Mouse (Mus musculus) hindbrain, embryonic 14.5 days (tissue): ENCODE data around the gene Gdap1l1. TPM values are rescaled to one million over a fixed set of nuclear protein-coding genes. Genes with fewer than 3 reads are reported as not detected.
A peak's percentile ranks its signal among the peaks of the same experiment; 100 is the strongest.

Experiments used
- ATAC-seq: fragments of 200-750 bp; cut with Nextera tagmentation; 2 replicates; pipeline ENCODE4 v1.8.0; 2017; ENCODE audit warnings: moderate number of reproducible peaks, mild to moderate bottlenecking, moderate TSS enrichment, moderate library complexity; ENCODE audit not compliant: low FRiP score
- DNase-seq: peaks from one replicate; pipeline ENCODE4 v3.0.0-alpha.2; 2015; ENCODE audit warnings: low spot score
- H3K27ac ChIP-seq: fragments of 300-500 bp; sonication (generic); 2 replicates; pipeline ENCODE4 v1.5.1; 2014; ENCODE audit warnings: mild to moderate bottlenecking, moderate library complexity
- H3K27me3 ChIP-seq: fragments of 300-500 bp; sonication (generic); 2 replicates; pipeline ENCODE4 v1.6.1; 2014; ENCODE audit warnings: mild to moderate bottlenecking, low read length, mixed read lengths; ENCODE audit not compliant: control insufficient read depth, insufficient read depth
- H3K36me3 ChIP-seq: fragments of 300-500 bp; sonication (generic); replicated peaks from 2 replicates; pipeline ENCODE4 v1.6.1; 2014; ENCODE audit not compliant: control insufficient read depth, insufficient read depth
- H3K4me1 ChIP-seq: fragments of 300-500 bp; sonication (generic); replicated peaks from 2 replicates; pipeline ENCODE4 v1.6.1; 2014; ENCODE audit warnings: antibody characterized with exemption, low read length, mixed read lengths; ENCODE audit not compliant: control insufficient read depth, insufficient read depth
- H3K4me2 ChIP-seq: fragments of 300-500 bp; sonication (generic); replicated peaks from 2 replicates; pipeline ENCODE4 v1.6.1; 2014; ENCODE audit warnings: mild to moderate bottlenecking, moderate library complexity
- H3K4me3 ChIP-seq: fragments of 300-500 bp; sonication (generic); replicated peaks from 2 replicates; pipeline ENCODE4 v1.5.1; 2014; ENCODE audit warnings: mild to moderate bottlenecking, low read length
- H3K9ac ChIP-seq: fragments of 300-500 bp; sonication (generic); 2 replicates; pipeline ENCODE4 v1.6.1; 2014
- H3K9me3 ChIP-seq: fragments of 300-500 bp; sonication (generic); 2 replicates; pipeline ENCODE4 v1.6.1; 2016; ENCODE audit warnings: low read length; ENCODE audit not compliant: control insufficient read depth
- WGBS: fragments of 180-500 bp; shearing (Covaris S2); extraction: QIAGEN DNeasy Blood & Tissue Kit; methylation state at CpG from one replicate; pipeline ENCODE4 v1.1.7; 2014; 5-methylcytosine and 5-hydroxymethylcytosine counted together
- polyA plus RNA-seq: library from polyadenylated mRNA; unstranded; fragments of >200 nt; fragmentation: Nextera tagmentation; extraction: Ambion mirVana; gene quantifications from 2 replicates; pipeline ENCODE4 v1.2.1, GENCODE M21; 2014

Gdap1l1 gene
- polyA plus RNA-seq, 1 experiment from 2014 or later: 121 TPM

DNA sequence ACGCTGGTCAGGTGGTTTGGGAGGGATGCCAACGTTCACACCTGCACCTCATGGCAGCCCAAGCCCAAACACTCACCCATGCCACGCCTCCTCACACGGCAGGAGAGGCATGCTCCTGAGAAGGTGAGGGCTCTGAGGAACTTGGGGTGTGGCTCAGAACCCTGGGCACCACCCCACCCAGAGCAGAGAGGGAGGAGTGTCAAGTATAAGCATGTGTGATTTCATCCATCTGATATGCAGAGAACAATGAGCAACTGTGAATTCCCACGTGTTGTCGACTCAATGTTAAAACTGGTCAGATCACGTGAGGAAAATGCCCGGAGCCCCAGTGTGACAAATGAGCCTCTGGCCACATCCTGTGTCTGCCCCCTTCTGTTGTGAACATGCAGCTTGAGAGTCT is 28.5 kb downstream of the Gdap1l1 start:
- H3K4me3 ChIP-seq: no peak overlapping the region
- H3K36me3 ChIP-seq: peaks cover 48% of the 10 kb centered on the region
- H3K9ac ChIP-seq: no peak overlapping the region
- DNase-seq: no peak
- peaks cover 6% of the 10 kb centered on the region for H3K4me1 ChIP-seq
- ATAC-seq: no peak
- no peaks in the 10 kb centered on the region for H3K27me3 ChIP-seq
- no peak overlapping the region for H3K4me2 ChIP-seq
- 85% methylated on average over 8 of the region's 8 CpGs for WGBS
- H3K9me3 ChIP-seq: no peaks in the 10 kb centered on the region
- H3K27ac ChIP-seq: no peak overlapping the region

- 93% methylated on average over 6 of the region's 6 CpGs for WGBS
- no peaks in the 10 kb centered on the region for H3K27me3 ChIP-seq
- no peak overlapping the region for H3K27ac ChIP-seq
- no peak overlapping the region for H3K9ac ChIP-seq
- no peak overlapping the region for H3K4me2 ChIP-seq
- no peak for DNase-seq
- H3K9me3 ChIP-seq: no peaks in the 10 kb centered on the region
- H3K4me1 ChIP-seq: peaks cover 7% of the 10 kb centered on the region
- H3K4me3 ChIP-seq: no peak overlapping the region
- peaks cover 48% of the 10 kb centered on the region for H3K36me3 ChIP-seq
- no peak for ATAC-seq
Measured at GRCm38 (mm10) chr2:163467585-163467984, 29.3 kb downstream of the Gdap1l1 start.

- no peak for DNase-seq
- WGBS: 96% methylated on average over 6 of the region's 6 CpGs
Measured at GRCm38 (mm10) chr2:163468866-163469265, 30.6 kb downstream of the Gdap1l1 start.

DNA sequence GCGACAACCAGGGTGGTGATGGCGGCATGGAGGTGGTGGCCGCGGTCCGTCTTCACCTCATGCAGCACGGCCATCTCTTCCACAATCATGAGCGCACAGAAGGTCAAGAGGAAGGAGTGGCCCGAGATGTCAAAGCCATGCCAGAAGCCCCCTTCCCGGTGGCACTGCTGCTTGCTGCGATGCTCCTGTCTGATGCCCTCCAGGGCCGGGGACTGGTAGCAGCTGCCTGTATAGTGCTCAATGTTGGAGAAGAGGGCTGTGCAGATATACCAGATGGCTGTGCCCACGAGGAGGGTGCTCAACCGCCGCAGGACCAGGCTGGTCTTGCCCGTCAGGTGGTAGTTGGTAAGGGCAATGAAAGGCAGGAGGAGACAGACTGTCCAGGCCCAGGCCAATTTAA is 31.4 kb downstream of the Gdap1l1 start:
- ATAC-seq: no peak
- Histone ChIP-seq H3K4me2 (no peak overlapping the region), H3K36me3 (peaks cover 48% of the 10 kb centered on the region), H3K9me3 (no peaks in the 10 kb centered on the region), H3K27me3 (no peaks in the 10 kb centered on the region), H3K4me1 (peaks cover 7% of the 10 kb centered on the region), H3K27ac (no peak overlapping the region), H3K9ac (no peak overlapping the region), H3K4me3 (no peak overlapping the region)
- no peak for DNase-seq
- WGBS: 94% methylated on average over 15 of the region's 15 CpGs

More at GRCm38 (mm10) chr2:163468866-163469265, 30.6 kb downstream of the Gdap1l1 start:
- no peak overlapping the region for H3K27ac ChIP-seq
- H3K9me3 ChIP-seq: no peaks in the 10 kb centered on the region
- H3K4me1 ChIP-seq: peaks cover 7% of the 10 kb centered on the region
- no peak overlapping the region for H3K4me2 ChIP-seq
- H3K27me3 ChIP-seq: no peaks in the 10 kb centered on the region
- H3K4me3 ChIP-seq: no peak overlapping the region
- peaks cover 48% of the 10 kb centered on the region for H3K36me3 ChIP-seq
- ATAC-seq: no peak
- H3K9ac ChIP-seq: no peak overlapping the region

DNA sequence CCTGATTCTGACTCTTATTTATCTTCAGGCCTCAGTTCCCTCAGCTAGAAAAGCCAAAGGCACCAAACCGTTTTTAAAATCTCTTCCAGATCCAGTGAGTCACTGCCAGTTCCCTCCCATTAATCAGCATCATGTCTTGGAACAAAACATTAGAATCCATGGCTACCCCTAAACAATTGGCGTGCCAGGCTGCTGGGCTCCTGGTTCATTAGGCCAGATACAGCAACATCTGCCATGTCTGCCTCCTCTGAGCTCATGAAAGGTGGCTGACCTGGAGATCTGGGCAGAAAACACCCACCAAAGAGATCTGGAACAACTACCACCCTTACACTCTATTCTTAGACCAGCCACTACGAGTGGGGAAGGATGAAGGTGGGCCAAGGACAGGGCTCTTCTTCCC is 32.9 kb downstream of the Gdap1l1 start:
- Histone ChIP-seq H3K9me3 (no peaks in the 10 kb centered on the region), H3K27me3 (no peaks in the 10 kb centered on the region), H3K4me1 (peaks cover 7% of the 10 kb centered on the region), H3K4me3 (peak overlapping the region; percentile 85; the same call in 1 of the 2 replicates), H3K27ac (no peak overlapping the region), H3K4me2 (peak overlapping the region; percentile 66), H3K36me3 (peaks cover 40% of the 10 kb centered on the region), H3K9ac (peak overlapping the region; percentile 86)
- no peak for DNase-seq
- no peak for ATAC-seq
- 46% methylated on average over 3 of the region's 3 CpGs for WGBS

GRCm38 (mm10) chr2:163471710-163472465 is 33.6 kb downstream of the Gdap1l1 start:
- peak overlapping the region; percentile 86 for H3K9ac ChIP-seq
- peak overlapping the region; percentile 66 for H3K4me2 ChIP-seq
- 5% methylated on average over 36 of the region's 36 CpGs for WGBS
- no peaks in the 10 kb centered on the region for H3K9me3 ChIP-seq
- no peak for DNase-seq
- peaks cover 7% of the 10 kb centered on the region for H3K4me1 ChIP-seq
- H3K4me3 ChIP-seq: peak overlapping the region; percentile 85
- peaks cover 33% of the 10 kb centered on the region for H3K36me3 ChIP-seq
- H3K27ac ChIP-seq: peak overlapping the region; percentile 78
- no peak; the same call in none of the 2 replicates for ATAC-seq
- no peaks in the 10 kb centered on the region for H3K27me3 ChIP-seq

GRCm38 (mm10) chr2:163472466-163472851 is 34.2 kb downstream of the Gdap1l1 start, which contains the start of gene Fitm2:
Gene Fitm2, minus strand, starts transcription at chr2:163472629.
- peak within 1 kb of the TSS; percentile 86 for H3K9ac ChIP-seq
- H3K27me3 ChIP-seq: no peaks in the 10 kb centered on the region
- DNase-seq (peak; percentile 98), ATAC-seq (peak; percentile 96)
- peak within 1 kb of the TSS; percentile 78 for H3K27ac ChIP-seq
- H3K9me3 ChIP-seq: no peaks in the 10 kb centered on the region
- peak within 1 kb of the TSS; percentile 66 for H3K4me2 ChIP-seq
- H3K4me3 ChIP-seq: peak within 1 kb of the TSS; percentile 85
- peaks cover 28% of the 10 kb centered on the region for H3K36me3 ChIP-seq
- peaks cover 7% of the 10 kb centered on the region for H3K4me1 ChIP-seq
- WGBS: 0% methylated on average over 30 of the region's 30 CpGs

DNA sequence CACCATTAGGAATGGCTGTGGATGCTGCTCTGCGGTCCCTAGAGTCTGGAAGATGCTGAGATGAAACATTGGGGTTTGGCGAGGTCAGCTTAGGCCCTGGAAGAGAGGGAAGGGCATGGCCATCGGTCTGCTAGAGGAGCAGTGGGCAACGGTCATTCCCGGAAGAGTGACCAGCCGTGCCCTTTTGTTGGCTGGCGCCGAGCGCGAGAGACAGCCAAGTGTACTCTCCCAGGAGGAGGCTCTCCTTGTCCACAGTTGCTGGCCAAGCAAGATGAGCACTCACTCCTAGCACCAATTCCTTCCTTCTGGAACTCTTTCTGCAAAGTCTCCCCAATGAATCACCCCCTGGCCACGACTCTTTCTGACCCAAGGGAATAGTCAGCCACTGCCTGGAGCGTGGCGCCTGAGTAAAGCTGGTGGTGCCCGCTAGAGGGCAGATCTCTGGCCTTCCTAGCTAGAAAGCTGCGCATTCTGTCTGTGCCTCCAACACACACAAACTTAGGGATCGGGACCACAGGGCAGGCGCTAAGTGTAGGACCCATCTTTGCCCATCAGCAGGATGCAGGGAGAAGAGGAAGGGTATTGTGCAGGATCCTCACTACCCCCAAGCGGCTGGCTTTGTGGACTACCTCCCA is 42.0 kb downstream of the Gdap1l1 start:
- DNase-seq (no peak), ATAC-seq (no peak)
- Histone ChIP-seq H3K9me3 (no peaks in the 10 kb centered on the region), H3K4me2 (no peak overlapping the region), H3K36me3 (no peaks in the 10 kb centered on the region), H3K27ac (no peak overlapping the region), H3K9ac (no peak overlapping the region), H3K4me1 (0 out of 2 replicates have a peak, but pooled peaks cover 4% of the 10 kb centered on the region), H3K27me3 (peaks cover 6% of the 10 kb centered on the region; the same call in 1 of the 2 replicates), H3K4me3 (no peak overlapping the region)
- WGBS: 52% methylated on average over 18 of the region's 18 CpGs

DNA sequence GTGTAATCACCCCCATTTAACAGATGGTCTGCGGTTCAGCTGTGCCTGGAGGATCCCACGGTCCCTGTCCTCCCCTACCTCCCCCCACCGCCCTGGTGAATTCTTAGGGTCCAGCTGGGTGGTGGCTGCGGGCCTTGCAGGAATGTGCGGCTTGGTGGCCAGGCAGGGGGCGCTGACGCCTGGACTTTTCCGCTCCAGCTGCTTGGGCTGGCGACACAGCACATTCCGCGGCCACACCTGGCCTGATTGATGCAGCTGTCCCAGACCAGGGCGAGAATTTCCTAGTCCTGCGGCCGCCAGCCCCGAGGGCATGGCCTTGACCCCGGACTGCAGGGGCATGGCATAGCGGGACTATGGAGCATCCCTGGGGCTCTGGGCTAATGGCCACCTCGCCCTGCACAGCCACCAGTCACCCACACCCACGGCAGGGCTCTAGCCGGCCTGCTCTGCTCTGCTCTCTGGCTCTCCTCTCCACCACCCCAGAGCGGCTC is 43.3 kb downstream of the Gdap1l1 start:
- H3K4me3 ChIP-seq: peak overlapping the region; percentile 23
- H3K9me3 ChIP-seq: no peaks in the 10 kb centered on the region
- no peak overlapping the region for H3K27ac ChIP-seq
- DNase-seq (peak; percentile 37), ATAC-seq (no peak; the same call in 1 of the 2 replicates)
- H3K9ac ChIP-seq: peak overlapping the region; percentile 49
- H3K36me3 ChIP-seq: no peaks in the 10 kb centered on the region
- H3K4me2 ChIP-seq: peak overlapping the region; percentile 50
- H3K4me1 ChIP-seq: 0 out of 2 replicates have a peak, but pooled peaks cover 4% of the 10 kb centered on the region
- WGBS: 3% methylated on average over 21 of the region's 21 CpGs
- H3K27me3 ChIP-seq: peaks cover 6% of the 10 kb centered on the region; the same call in 1 of the 2 replicates
